Mouse (Mus musculus): Measurements from ENCODE around the gene Fgd3.

- TF ChIP-seq CTCF (IDR thresholded peaks at IDR 0.05) (no peak), EP300 (IDR thresholded peaks at IDR 0.05) (no peak)
Observed at GRCm38 (mm10) chr13:49362804-49363203, 42.7 kb upstream of the Fgd3 start.

Measured in lung, postnatal 0 days (tissue).